Mouse (Mus musculus): Measurements from ENCODE around the gene Hoxd11.

- TF ChIP-seq POLR2A (IDR thresholded peaks at IDR 0.05; ENCODE audit: insufficient read depth, low read depth, low read length) (no peak), CTCF (IDR thresholded peaks at IDR 0.05; ENCODE audit: insufficient read depth, low read depth, low read length) (no peak)
Measured at GRCm38 (mm10) chr2:74687698-74688555, 8.6 kb downstream of the Hoxd11 start.
